Mouse (Mus musculus) left cerebral cortex, postnatal 10 days (tissue): ENCODE measurements around the gene Ralb. TPM values are rescaled to one million over a fixed set of nuclear protein-coding genes. Genes with fewer than 3 reads are reported as not detected.

Source experiments
- DNase-seq, 2 experiments: peaks; one replicate each; pipeline ENCODE4 v3.0.0; 2021 to 2022; ENCODE audit warnings: low spot score in 2 of 2, mixed read lengths in 1 of 2; ENCODE audit errors: extremely low spot score in 1 of 2
- intact Hi-C: fragments of 180-260 bp; cut with DNase I; formaldehyde crosslinking; loops from one replicate; pipeline ENCODE4 v1.15.1; 2025
- total RNA-seq, 2 experiments: library from RNA; stranded (reverse); gene quantifications; 2 replicates each; pipeline ENCODE4 v1.2.3; 2021

Ralb gene
- total RNA-seq, 2 experiments from 2014 or later: 32.3 to 33.9 TPM

DNA sequence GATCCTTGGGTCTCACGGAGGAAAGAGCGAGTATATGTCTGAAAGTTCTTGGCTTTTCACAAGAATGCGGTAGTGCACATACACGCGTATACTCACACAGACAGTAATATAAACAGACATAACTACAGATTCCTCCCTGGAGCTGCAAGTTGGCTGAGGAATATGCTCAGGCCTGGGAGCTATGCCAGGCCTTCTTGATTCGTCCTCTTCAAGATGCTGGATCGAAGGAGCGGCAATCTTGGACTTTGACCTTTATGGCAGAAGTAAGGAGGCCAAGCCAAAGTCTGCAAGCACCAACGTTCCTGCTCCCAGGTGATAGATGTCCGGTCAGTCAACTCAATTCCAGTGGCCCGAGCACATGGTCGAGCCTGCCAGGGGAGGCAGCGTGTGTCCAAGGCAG lies 26.3 kb upstream of the Ralb start:
- intact Hi-C loops: no loop called here
- no peak for DNase-seq

DNA sequence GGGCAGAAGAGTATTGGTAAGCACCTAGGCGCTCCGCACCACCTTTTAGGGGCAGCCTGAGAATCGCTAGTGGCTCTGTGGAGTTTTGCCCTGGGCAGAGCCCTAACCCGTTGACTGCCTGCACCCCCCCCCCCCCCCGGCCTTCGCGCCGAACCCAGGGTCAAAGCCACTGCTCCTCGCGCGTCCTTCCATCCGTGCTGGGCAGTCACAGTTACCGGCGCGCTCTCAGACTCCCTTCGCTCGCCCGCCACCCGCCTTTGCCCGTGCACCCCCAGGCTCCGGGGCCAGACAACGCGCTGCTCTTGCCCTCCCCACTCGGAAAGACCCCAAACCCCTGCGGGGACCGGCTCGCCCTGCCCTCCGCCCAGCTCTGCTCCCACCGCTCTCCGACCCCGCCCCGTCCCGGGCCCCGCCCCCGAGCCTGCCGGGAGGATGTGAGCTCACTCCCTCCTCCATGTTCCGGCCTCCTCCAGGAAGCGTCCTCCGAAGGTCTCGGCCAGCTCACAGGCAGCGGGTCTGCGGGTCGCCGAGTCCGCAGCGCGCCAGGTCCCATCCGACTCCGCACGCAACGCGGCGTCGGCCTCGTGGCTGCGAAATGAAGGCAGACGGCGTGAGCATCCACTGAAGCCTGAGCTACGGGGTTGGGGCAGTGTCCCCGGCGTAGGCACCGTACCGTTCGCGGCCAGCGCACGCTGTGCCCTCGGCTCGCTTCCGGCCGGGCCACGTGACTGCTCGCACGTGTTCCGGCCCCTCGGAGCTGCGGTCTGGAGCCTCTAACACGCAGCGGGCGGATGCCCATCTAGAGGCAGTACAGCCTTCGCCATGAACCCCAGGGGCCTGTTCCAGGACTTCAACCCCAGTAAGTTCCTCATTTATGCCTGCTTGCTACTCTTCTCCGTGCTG lies 21.3 kb upstream of the Ralb start, which contains the start of gene Tmem185b:
Gene Tmem185b, plus strand, starts transcription at position 472 of the 903 bp plus-strand sequence.
- intact Hi-C loops: no loop called here
- DNase-seq: peak; percentile 78 to 98

DNA sequence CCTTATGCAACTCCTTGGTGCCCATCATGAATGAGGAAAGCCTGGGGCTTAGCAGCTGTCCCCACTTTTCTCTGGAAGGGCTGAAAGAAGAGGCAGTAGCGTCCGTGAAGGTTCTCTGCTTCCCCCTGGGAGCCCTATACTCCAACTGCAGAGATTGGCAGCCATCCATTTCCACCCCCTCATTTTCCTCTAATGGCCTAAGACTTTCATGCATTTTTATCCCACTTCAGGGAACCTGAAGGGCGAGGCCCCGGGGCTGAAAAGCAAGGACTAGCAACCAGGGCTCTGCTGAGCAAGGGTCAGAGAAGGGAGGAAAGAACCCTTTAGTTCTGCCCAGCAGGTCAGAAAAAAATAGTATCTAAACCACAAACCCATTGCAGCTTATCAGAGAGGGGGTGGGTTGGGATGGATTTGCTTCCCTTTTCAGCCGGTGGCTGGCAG lies 20.4 kb upstream of the Ralb start:
- DNase-seq: peak; percentile 28 to 72
- intact Hi-C loops: no loop called here

DNA sequence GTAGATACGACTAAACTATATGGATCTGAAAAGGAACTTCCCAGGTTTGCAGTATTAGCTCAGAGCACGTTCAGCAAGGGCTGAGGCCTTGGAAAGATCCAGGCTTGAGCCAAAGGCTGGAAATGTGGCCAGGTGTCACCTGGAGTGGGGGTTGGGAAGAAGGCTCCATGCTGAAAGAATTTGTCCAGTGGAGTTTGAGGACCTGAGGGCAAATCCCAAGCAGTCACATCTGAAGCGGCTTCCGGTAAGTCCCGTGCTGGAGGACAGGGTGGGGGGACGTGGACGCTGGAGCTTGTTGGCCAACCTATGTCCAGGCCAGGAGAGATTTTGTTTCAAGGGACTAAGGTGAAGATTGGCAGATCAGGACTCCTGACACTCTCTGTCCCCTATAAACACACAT lies 19.2 kb upstream of the Ralb start:
- no peak for DNase-seq
- intact Hi-C loops: no loop called here

DNA sequence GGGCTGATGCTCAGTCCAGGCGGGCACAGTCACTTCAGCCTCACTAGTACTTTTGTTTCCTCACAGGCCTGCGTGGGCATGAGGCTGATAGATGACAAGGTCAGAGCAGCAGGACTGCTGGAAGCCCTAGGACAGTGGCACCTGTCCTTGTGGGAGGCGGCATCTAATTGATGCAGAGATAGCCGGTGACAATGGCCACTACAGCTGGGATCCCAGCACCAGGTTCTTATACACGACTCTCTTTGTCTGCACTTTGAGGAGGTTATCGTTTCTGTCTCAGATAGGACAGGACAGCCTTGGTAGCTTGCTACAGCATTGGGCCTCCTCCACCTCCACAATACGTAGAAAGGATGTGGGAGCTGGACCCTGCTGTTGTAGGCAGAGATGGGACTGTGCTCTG lies 18.8 kb upstream of the Ralb start:
- intact Hi-C loops: no loop called here
- no peak for DNase-seq

DNA sequence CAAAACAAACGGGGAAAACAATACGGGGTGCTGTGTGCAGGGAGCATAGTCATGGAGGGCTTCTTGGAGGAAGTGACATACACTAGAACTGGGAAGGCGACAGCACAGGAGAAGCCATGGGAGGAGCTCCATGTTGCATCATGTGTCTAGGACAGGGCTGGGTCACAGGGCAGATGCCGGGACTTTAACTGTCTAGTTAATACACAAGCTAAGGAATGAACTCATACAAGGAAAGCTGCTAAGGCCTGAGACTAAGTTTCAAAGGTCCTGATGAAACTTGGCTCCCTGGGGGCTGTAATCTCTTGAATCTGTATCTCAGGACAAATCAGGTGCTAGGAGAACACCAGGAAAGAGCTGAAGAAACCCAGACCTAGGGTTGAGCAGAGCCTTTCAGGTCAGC lies 18.1 kb upstream of the Ralb start:
- DNase-seq: no peak
- intact Hi-C loops: no loop called here

DNA sequence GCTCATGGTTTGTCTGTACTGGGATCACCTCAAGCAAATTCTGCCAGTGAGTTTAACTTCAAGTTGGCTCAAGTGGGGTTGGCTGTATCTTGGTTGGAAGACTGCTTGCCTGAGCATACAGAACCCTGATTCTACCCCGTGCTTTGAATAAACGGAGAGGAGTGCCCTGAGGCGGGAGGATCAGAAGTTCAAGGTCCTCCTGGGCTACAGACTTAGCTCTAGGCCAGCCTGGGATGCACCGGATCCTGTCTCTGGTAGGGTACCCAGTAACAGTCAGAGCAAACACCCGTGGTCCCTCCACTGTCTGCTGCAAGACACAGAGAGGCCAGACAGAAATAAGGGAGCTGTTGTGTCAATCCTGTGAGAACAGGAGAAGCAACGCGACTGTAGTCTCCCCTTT lies 17.1 kb upstream of the Ralb start:
- intact Hi-C loops: no loop called here
- no peak for DNase-seq

DNA sequence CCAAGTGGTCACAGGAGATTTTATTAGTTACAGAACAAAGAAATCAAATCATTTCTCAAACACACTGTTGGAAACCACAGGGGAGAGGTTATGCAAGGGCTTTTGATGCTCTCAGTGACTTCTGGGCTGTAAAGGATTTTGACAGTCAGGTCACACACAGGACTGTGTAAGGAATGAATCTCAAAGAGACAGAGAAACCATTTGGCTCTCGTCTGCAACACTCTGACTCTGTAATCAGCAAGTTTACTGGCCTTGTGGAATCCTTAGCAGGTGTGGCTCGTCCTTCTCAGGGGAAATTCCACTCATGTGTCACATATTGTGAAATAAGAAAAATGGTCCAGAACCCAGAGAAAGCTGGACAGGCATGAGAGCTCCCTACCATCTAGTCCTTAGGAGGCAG lies 16.4 kb upstream of the Ralb start:
- intact Hi-C loops: no loop called here
- no peak for DNase-seq

DNA sequence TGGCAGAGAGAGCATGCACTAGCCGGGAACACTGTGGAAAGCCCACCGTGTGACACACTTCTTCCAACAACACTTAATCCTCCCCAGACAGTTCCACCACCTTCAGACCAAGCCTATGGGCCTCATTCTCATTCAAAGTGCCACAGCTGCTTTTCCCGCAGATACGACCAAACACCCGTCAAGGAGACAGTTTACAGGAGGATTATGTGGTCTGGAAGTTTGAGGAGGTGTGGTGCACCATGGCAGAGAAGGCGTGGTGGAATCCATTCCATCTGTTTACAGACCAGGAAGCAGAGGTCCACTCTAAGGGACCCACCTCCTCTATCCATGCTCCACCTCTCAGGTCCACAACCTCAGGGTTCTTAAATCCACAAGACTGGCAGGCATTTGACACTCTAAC lies 14.7 kb upstream of the Ralb start:
- intact Hi-C loops: no loop called here
- DNase-seq: no peak

DNA sequence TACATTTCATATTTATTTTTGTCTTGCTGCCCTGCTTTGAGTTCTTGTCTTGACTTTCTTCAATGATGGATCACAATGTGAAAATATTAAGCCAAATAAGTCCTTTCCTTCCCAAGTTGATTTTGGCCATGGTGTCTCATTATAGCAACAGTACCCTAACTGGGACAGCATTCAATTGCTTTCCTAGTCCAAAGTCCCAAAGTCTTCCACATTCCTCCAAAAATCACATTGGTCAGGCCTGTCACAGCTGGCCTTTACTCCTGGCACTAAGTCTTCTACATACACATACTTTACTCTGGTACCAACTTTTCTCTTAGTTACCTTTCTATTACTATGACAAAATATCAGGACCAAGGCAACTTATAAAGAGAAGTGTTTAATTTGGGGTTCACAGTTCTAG lies 14.2 kb upstream of the Ralb start:
- intact Hi-C loops: no loop called here
- no peak for DNase-seq

DNA sequence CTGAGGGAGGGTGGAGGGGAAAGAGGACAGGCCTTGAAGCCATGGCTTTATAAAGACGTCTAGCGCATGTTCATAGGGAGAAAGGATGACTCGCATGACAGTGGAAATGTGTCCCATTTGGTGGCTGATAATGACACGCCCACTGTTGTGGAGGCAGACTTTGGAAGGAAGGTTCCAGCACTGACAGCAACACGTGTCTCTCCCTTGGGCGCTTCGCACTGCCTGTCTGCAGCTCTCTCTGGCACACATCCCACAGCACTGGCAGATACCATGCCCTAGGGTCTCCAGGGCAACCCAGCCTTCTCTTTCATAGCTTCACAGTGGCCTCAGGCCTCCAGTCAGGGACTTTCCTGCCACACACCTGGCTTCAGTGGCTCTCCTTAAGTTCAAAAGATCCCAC lies 13.5 kb upstream of the Ralb start:
- intact Hi-C loops: no loop called here
- DNase-seq: no peak

DNA sequence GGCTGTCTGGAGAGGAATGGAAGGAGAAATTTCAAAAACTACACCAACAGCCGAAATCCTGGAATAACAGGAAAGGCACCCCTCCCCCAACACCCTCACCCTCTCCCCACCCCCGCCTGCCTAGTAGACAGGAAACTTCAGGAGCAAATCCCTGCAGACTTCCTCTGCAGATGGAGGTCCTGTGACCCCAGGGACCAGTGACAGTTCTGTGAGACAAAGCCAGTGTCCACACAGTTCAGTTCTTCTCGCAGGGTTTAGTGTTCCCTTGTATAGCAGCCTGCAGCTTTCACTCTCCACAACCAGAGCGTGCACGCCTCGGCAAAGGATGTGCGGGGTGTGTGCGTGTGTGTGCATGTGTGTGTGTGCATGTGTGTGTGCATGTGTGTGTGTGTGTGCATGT lies 6.3 kb upstream of the Ralb start:
- intact Hi-C loops: no loop called here
- DNase-seq: peak in 1 of 2 experiments; percentile 45

DNA sequence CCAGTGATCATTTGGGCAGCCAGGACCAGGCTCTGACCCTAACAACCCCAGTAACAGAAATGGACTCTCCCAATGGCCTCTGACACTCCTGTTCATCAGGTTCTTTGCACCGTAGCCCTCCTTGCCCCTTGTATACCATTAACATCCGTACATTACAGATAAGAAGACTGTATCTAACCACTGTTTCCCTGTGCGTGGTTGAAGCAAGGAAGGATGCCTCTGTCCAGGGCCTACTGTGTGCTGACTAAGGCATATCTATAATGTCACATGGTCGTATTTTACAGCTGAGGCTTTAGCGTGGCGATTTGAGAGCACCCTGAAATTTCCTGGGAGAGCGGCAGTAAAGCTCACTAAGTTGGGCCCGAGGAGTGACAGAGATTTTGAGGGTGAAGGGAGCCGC lies 5.8 kb upstream of the Ralb start:
- intact Hi-C loops: no loop called here
- no peak for DNase-seq

DNA sequence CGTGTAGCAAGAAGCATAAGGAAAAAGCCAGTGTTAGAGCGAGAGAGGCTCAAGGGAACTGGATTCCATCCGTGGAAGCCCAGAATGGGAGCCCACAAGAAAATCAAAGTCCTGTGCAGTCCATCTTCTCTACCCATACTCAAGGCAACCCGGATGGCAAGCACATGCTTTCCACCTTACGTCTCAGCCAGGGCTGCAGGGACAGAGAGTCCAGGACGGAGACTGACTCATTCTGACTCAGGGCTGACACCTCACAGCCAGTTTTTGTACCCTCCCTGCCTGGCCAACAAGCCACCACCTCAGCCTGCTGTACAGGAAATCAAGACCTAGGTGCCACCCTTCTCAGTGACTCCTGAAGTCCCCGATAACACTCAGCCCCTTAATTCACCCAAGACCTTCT lies 4.9 kb upstream of the Ralb start:
- DNase-seq: no peak
- intact Hi-C loops: no loop called here

DNA sequence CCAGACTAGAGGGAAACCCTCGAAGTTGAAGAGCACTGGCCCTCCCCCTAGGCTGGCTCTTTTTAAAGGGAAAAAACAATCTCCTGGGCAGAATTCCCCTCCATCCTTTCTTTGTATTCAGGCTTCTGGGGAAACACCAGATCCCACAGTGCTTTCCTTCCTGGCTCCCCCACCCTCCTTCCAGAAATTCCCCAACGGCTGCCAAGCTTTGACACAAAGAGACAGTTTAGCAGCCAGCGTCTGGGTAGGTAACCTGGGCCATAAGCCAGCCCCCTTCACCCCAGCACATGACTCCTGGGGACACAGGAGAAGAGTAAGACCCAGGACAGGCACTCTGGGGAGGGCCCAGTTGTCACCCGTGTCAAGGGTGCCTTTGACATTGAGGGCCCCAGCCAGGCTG lies 4.0 kb upstream of the Ralb start:
- intact Hi-C loops: no loop called here

DNA sequence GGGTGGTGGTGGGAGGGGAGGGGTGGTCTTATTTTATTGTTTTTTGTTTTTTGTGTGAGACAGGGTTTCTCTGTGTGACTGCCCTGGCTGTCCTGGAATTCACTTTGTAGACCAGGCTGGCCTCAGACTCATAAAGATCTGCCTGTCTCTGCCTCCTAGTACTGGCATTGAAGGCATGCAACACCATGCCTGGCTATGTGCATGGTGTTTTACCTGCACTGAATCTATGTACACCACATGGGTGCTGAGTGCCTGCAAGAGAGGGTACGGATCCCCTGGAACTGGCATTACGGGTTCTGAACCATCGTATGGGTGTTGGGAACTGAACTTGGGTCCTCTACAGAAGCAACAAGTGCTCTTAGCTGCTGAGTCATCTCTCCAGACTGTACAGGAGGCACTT lies 1.4 kb upstream of the Ralb start:
- no peak for DNase-seq
- intact Hi-C loops: no loop called here

More for the DNA sequence above, 4.0 kb upstream of the Ralb start:
- DNase-seq: peak in 1 of 2 experiments; percentile 77

DNA sequence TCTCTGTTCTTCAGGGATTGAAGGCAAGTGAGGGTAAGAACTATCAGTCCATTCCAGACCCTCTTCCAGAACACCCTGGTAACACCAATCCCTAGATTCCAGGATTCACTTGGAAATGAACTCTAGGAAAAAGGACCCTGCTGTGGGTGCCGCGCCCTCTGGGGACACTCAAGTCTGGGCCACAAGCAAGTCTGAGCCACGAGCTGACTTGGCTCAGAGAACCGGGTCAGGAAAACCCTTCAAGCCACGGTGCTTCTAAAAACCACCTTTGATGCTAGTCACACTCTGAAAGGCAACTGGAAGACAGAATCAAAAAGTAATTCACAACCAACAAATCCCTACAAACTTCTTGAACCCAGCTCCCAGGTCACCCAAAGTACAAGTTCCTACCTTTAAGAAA lies 786 bp downstream of the Ralb start:
- intact Hi-C loops: no loop called here
- DNase-seq: no peak

DNA sequence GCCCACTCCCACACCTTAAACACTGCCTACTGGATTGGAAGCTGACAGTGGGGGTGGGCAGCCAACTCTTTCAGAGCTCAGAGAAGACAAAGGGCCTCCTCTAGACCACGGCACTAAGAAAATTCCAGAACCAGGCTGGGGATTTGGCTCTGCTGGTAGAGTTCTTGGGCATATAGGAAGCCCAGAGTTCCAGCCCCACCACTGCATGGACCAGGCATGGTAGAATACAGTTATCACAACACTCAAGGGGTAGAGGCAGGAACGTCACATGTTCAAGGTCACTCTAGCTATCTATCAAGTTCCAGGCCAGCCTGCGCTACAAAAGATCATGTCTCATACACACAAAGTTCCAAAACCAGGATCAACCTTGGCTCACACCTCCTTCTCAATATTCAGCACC lies 1.4 kb downstream of the Ralb start:
- no peak for DNase-seq
- intact Hi-C loops: no loop called here

DNA sequence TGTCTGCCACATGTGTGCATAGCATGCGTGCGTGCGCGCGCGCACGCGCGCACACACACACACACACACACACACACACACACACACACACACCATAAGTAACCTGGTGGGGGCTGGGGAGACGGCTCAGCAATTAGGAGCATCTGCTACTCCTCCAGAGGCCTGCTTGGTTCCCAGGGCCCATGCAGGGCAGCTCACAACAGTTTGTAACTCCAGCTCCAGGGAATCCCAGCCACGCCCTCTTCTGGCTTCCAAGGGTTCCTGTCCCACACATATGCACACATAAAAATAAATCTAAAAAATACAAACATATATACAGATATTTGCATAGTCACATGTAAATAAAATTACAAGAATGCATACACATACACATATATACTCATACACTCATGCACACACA lies 1.9 kb downstream of the Ralb start:
- intact Hi-C loops: no loop called here
- no peak for DNase-seq

DNA sequence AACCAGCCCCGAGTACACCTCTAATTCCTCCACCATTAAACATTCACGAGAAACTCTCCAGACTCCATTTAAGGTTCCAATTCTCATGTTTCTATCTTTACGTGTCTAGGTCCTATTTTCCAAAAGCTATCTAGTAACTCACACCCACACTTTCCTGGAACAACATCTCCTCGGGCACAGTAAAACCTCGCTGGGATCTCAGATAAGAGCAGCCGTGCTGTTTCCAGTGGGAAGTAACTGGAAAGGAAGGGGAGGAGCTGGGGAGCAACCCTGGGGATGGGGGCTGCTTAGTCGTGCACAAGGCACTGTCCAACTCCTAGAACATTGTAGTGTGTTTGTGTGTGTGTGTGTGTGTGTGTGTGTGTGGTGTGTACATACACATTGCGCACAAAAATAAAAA lies 2.7 kb downstream of the Ralb start:
- DNase-seq: no peak
- intact Hi-C loops: no loop called here

DNA sequence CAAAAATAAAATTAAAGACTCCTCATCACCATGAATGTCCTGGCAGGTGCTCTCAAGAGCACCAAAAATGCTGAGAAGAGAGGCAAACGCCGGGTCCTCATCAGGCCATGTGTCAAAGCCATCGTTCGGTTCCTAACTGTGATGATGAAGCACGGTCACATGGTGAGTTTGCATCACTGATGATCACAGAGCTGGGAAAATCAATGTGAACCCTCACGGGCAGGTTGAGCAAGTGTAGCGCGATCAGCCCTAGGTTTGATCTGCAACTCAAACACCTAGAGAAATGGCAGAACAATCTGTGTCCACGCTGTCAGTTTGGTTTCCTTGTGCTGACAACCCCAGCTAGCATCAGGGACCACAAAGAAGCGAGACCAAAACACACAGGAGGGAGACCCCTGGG lies 5.1 kb downstream of the Ralb start:
- no peak for DNase-seq
- intact Hi-C loops: no loop called here
